ENCODE assay signal across 1 mouse cellular context in genomic region chr5:73353978-73354377, GRCm38 (mm10).
TF ChIP-seq lines count a peak whose summit lies in the region.

No protein-coding gene starts in this region.

TF ChIP-seq in MEL, 35 proteins besides CTCF, POLR2A, EP300 and RAD21 (continued from another document):
- TF ChIP-seq KAT2A (conservative IDR thresholded peaks at IDR 0.05; ENCODE audit: low read depth, low read length), result peak; percentile 26; the same call in 1 of the 2 replicates
- no peak for TF ChIP-seq USF2 (IDR thresholded peaks at IDR 0.05; ENCODE audit: borderline replicate concordance in 1 of 2, insufficient read depth in 1 of 2, low read depth in 1 of 2, low read length in 2 of 2)
- TF ChIP-seq GATA1 (IDR thresholded peaks at IDR 0.05; ENCODE audit: low read depth, low read length), result peak; percentile 95
- 0 out of 2 replicates have a peak, but pooled peaks have one; percentile 7 for TF ChIP-seq MEF2A (IDR thresholded peaks at IDR 0.05; ENCODE audit: extremely low read depth, insufficient replicate concordance, low read depth, low read length, poor library complexity, severe bottlenecking)
- TF ChIP-seq SIN3A (IDR thresholded peaks at IDR 0.05; ENCODE audit: low read length), result peak; percentile 28; the same call in 1 of the 2 replicates
- TF ChIP-seq GABPA (IDR thresholded peaks at IDR 0.05; ENCODE audit: low read depth, low read length), result no peak
- TF ChIP-seq TCF12 (IDR thresholded peaks at IDR 0.05; ENCODE audit: low read depth, low read length), result peak; percentile 99
- TF ChIP-seq TAL1 (IDR thresholded peaks at IDR 0.05; ENCODE audit: low read length), result peak; percentile 60
- TF ChIP-seq ETS1 (IDR thresholded peaks at IDR 0.05; ENCODE audit: low read depth, low read length), result peak; percentile 86
- TF ChIP-seq MAFK (IDR thresholded peaks at IDR 0.05; ENCODE audit: borderline replicate concordance, low read depth, low read length), result peak; percentile 20; the same call in 1 of the 2 replicates
